ENCODE assay signal across 25 mouse cellular contexts in the genomic region with DNA sequence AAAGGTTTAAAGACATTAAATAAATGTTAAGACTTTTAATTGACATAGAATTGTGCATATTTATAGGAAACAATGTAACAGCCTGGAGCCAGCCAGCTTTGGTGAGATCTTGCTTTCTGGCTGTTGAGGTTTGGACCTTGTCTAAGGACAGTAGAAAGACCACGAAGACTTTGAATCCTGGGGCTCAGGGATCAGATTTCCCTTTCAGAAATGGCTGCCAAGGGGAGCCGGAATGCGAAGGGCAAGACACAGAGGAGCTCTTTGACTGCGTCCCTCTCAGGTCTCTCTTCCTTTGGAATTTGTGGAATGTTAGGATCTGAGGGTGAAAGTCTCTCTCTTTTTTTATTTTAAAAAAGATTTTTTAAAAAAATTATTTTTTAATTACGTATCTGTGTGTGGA. TPM values are rescaled to one million over a fixed set of nuclear protein-coding genes. Genes with fewer than 3 reads are reported as not detected.
DNase-seq lines count a peak whose midpoint lies in the region; ATAC-seq lines count a peak whose summit lies in the region.
"Had no signal": no experiment of that assay in that cellular context is flagged by ENCODE, and none has a peak within 500 bp of the region (broad histone marks: within the 10 kb centered on the region; RNA-seq: fewer than 3 reads in every experiment).

No protein-coding gene starts in this region.

- H3K4me3 ChIP-seq in lung, embryonic 15.5 days: no peak overlapping the region
- H3K4me3 ChIP-seq in embryonic facial prominence, embryonic 10.5 days: no peak overlapping the region
- H3K4me3 ChIP-seq: embryonic facial prominence, embryonic 15.5 days; left cerebral cortex, adult 2 months; liver, embryonic 12.5 days; midbrain, embryonic 12.5 days; stomach, embryonic 15.5 days had no signal

- peaks cover 10% of the 10 kb centered on the region; the same call in 1 of the 2 replicates for H3K36me3 ChIP-seq in lung, embryonic 15.5 days
- peaks cover 42% of the 10 kb centered on the region for H3K36me3 ChIP-seq in embryonic facial prominence, embryonic 10.5 days (replicated peaks)
- H3K36me3 ChIP-seq: G1E; midbrain, embryonic 12.5 days had no signal

- 44% methylated on average over 5 of the region's 5 CpGs for WGBS in lung, embryonic 15.5 days
- WGBS in embryonic facial prominence, embryonic 10.5 days: 43% methylated on average over 5 of the region's 5 CpGs

- intact Hi-C loops in heart, postnatal 10 days (cut with DNase I): loop anchor here (5.0 kb wide), 1 partner anchor 37 kb away; the partner anchor contains the start of gene Kbtbd2

- peak; percentile 14 for DNase-seq in kidney, adult 11 months
- no peak for DNase-seq in kidney, postnatal 14 days
- DNase-seq in lung, adult 18-20 months: no peak
- peak; percentile 17 for DNase-seq in embryonic facial prominence, embryonic 10.5 days (ENCODE audit: low spot score)
- DNase-seq in heart, adult 11 months: no peak
- DNase-seq in heart, postnatal 10 days: no peak
- DNase-seq: adrenal gland, postnatal 36 days; cerebellum, adult 18-20 months; cerebellum, postnatal 25 days; gastrocnemius, postnatal 10 days; heart, adult 18-20 months; heart, postnatal 4 days; layer of hippocampus, adult 9-11 months; left cerebral cortex, postnatal 4 days; retina, postnatal 1 day; thymus, adult 2 months had no signal

- 0 out of 2 replicates have a peak overlapping the region, but pooled peaks have one; percentile 3 for H3K4me2 ChIP-seq in lung, embryonic 15.5 days
- H3K4me2 ChIP-seq: embryonic facial prominence, embryonic 15.5 days; liver, embryonic 12.5 days; midbrain, embryonic 12.5 days; stomach, embryonic 15.5 days had no signal

- no peak for ATAC-seq in lung, embryonic 15.5 days (ENCODE audit: borderline replicate concordance, extremely low read depth, low FRiP score, low TSS enrichment)
- ATAC-seq: hindbrain, postnatal 0 days; liver, embryonic 12.5 days had no signal

- no peaks in the 10 kb centered on the region for H3K9me3 ChIP-seq in lung, embryonic 15.5 days
- H3K9me3 ChIP-seq in embryonic facial prominence, embryonic 10.5 days: no peaks in the 10 kb centered on the region
- H3K9me3 ChIP-seq: embryonic facial prominence, embryonic 15.5 days; G1E; liver, embryonic 12.5 days; midbrain, embryonic 12.5 days; stomach, embryonic 15.5 days had no signal

- H3K27ac ChIP-seq in lung, embryonic 15.5 days: peak overlapping the region; percentile 35
- H3K27ac ChIP-seq in embryonic facial prominence, embryonic 10.5 days (replicated peaks): no peak overlapping the region
- H3K27ac ChIP-seq: embryonic facial prominence, embryonic 15.5 days; hindbrain, postnatal 0 days; kidney, postnatal 0 days; left cerebral cortex, adult 2 months; liver, embryonic 12.5 days; midbrain, embryonic 12.5 days; stomach, embryonic 15.5 days had no signal

- H3K4me1 ChIP-seq in lung, embryonic 15.5 days: peaks cover 17% of the 10 kb centered on the region
- peaks cover 14% of the 10 kb centered on the region for H3K4me1 ChIP-seq in embryonic facial prominence, embryonic 10.5 days
- H3K4me1 ChIP-seq: midbrain, embryonic 12.5 days; stomach, embryonic 15.5 days had no signal

- no peaks in the 10 kb centered on the region for H3K27me3 ChIP-seq in lung, embryonic 15.5 days
- no peaks in the 10 kb centered on the region for H3K27me3 ChIP-seq in embryonic facial prominence, embryonic 10.5 days (replicated peaks; ENCODE audit: low read depth, poor library complexity, severe bottlenecking)
- H3K27me3 ChIP-seq: embryonic facial prominence, embryonic 15.5 days; stomach, embryonic 15.5 days had no signal

- H3K9ac ChIP-seq in lung, embryonic 15.5 days: no peak overlapping the region
- H3K9ac ChIP-seq: embryonic facial prominence, embryonic 15.5 days; liver, embryonic 12.5 days; midbrain, embryonic 12.5 days; stomach, embryonic 15.5 days had no signal

RNA-seq across cellular contexts. Expression of gene Fkbp9, which starts 2.9 kb away (rescaled TPM):
- 193 and 196 TPM in 2 replicates for polyA plus RNA-seq in lung, embryonic 15.5 days (2015; fragmentation: Nextera tagmentation; extraction: Ambion mirVana)
- 72.8 and 73.9 TPM in 2 replicates for polyA plus RNA-seq in embryonic facial prominence, embryonic 10.5 days (2016; fragmentation: Nextera tagmentation; extraction: Ambion mirVana)
- total RNA-seq in heart, postnatal 10 days (2021): 100 to 1,000 TPM; 132 to 136 TPM
- polyA plus RNA-seq: G1E had no signal

RNA-seq across cellular contexts. Expression of gene Kbtbd2, which starts 37.2 kb away (rescaled TPM):
- polyA plus RNA-seq in lung, embryonic 15.5 days (2015; fragmentation: Nextera tagmentation; extraction: Ambion mirVana): 30.6 and 31.6 TPM in 2 replicates
- polyA plus RNA-seq in embryonic facial prominence, embryonic 10.5 days (2016; fragmentation: Nextera tagmentation; extraction: Ambion mirVana): 39.4 and 39.6 TPM in 2 replicates
- 10 to 100 TPM; 38.3 to 43.1 TPM for total RNA-seq in heart, postnatal 10 days (2021)

Comparison
In these comparisons a context has a peak if more than half of its experiments do, and no peak if none do; other contexts are left out.
1. DNase-seq: peak in kidney, adult 11 months (single experiment) and embryonic facial prominence, embryonic 10.5 days (single experiment); none in kidney, postnatal 14 days (single experiment), lung, adult 18-20 months (0 of 2), heart, adult 11 months (single experiment) and heart, postnatal 10 days (0 of 2).